Mouse (Mus musculus) gastrocnemius, adult 8-10 months (tissue): ENCODE measurements around the gene Rbm6. TPM values are rescaled to one million over a fixed set of nuclear protein-coding genes. Genes with fewer than 3 reads are reported as not detected.

Source experiments
- DNase-seq, 2 experiments: peaks; one replicate each; pipeline ENCODE4 v3.0.0; 2022; ENCODE audit warnings: low spot score in 2 of 2
- total RNA-seq, 4 experiments: library from RNA; stranded (reverse); gene quantifications; 2 replicates each; pipeline ENCODE4 v1.2.4; 2022

The Rbm6 gene
- total RNA-seq, 4 experiments from 2014 or later, result 17.3 to 20.0 (median 18.0) TPM

DNA sequence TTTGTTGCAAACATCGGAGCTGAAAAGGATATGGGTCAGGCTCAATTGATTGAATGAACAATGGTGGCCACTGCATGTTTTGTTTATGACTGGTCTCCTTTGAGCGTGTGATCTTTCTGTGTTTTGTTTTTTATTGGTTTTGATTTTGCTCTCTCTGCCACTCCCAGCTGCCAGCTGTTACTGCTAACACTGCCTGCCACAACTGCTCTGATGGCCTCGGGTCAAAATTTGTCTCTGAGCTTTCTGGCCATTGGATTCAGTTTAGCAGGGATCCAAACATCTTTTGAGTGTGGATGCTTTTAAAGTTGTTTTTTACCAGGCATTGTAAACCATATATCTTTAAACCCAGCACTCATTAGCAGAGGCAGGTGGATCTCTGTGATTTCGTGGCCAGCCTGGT lies 7.4 kb upstream of the Rbm6 start:
- no peak for DNase-seq

- peak; percentile 84 to 93 for DNase-seq
Observed at GRCm38 (mm10) chr9:107872350-107873098, 513 bp downstream of the Rbm6 start.

DNA sequence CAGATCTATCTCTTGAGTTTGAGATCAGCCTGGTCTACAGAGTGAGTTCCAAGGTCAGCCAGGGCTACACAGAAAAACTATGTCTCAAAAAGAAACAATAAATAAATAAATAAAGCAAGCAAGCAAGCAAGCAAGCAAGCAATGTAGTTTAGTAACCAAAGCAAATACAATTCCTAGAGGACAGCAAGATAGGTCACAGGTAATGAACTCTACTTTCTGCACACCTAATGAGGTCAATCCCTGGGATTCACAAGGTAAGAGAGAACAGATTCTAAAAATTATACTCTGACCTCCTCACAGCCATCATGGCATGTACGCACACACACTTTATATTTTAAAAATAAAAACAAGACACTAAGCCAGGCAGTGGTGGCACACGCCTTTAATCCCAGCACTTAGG lies 7.0 kb downstream of the Rbm6 start:
- no peak for DNase-seq

DNA sequence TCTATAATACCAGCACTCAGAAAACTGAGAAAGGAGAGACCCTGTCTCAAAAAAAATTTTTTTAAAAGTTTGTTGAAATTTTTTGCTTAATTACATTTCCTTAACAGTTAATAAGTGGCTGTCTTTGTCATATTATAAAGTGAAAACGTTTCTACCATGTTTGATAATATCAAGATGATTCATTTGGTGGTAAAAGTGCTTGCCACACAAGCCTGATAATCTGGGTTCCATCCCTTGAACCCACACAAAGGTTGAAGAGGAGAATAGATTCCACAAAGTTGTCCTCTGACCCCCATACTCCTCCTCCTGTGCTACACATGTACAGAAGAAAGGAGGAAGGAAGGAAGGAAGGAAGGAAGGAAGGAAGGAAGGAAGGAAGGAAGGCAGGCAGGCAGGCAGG lies 8.5 kb downstream of the Rbm6 start:
- DNase-seq, result no peak

- no peak for DNase-seq
Observed at GRCm38 (mm10) chr9:107858343-107858742, 14.7 kb downstream of the Rbm6 start.

DNA sequence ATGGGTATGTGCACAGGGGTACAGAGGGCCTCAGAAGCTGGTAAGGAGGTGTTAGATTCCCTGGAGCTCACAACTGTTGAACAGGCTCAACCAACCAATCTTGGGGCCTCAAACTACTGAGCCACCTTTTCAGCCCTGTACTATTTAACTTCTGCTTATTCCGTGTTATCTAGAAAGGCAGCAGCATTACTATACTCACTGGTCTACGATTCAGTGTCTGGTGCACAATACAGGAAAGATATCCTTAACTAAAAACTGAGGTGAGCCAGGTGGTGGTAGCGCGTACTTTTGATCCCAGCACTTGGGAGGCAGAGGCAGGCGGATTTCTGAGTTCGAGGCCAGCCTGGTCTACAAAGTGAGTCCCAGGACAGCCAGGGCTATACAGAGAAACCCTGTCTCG lies 24.1 kb downstream of the Rbm6 start:
- no peak for DNase-seq

- no peak for DNase-seq
Observed at GRCm38 (mm10) chr9:107842709-107843108, 30.3 kb downstream of the Rbm6 start.

DNA sequence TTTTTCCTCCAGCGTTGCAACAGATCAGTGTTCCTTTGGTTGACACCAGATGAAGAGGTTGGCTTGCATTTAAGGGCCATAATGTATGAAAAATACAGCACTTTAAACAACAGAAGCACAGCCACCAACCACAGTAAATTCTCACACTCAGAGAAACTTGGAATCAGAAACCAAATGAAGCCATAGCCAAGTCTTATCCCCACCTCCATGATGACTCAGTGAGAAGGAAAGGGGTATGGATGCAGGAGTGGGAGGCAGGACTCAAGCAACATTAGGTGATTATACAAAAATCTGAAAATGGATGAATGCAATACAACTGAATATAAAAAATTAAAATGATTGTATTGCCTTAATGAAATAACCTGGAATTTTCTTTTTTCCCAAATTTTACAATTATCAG lies 34.2 kb downstream of the Rbm6 start:
- DNase-seq, result no peak

DNA sequence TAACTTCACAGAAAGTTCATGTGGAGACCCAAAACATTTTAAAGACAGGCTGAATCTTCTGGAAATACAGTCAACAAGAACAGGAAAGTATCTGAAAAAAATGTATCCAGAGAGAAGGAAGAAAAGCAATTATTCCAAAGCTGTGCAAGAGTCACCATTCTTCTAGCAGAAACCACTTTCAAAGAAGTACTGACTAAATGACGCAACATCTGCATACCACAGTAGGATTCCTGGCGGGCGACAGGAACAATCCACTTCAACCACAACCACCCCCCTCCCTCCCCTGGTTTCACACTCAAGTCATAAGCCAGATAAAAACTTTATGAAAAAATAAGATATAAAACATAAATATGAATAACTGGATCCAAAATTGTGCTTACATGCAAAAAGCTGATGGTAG lies 39.2 kb downstream of the Rbm6 start:
- no peak for DNase-seq

- no peak for DNase-seq
Observed at GRCm38 (mm10) chr9:107831765-107832164, 41.3 kb downstream of the Rbm6 start.

DNA sequence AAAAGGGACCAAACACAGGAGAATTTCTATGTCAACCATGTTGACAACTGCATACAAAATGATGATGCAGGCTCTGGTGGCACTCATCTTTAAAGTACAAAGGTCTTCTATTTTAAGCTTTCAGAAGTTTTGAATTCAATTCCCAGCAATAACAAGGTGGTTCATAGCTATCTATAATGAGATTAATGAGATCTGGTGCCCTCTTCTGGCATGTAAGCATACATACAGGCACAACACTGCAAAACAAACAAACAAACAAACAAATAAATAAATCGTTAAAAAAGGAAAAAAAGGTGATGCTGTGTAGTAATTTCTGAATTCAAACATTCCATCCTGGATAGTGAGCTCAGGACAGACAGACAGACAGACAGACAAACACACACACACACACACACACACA lies 60.9 kb downstream of the Rbm6 start:
- no peak for DNase-seq

- no peak for DNase-seq
Observed at GRCm38 (mm10) chr9:107810985-107811384, 62.1 kb downstream of the Rbm6 start.

GRCm38 (mm10) chr9:107791714-107792113 lies 81.3 kb downstream of the Rbm6 start:
- DNase-seq, result no peak

GRCm38 (mm10) chr9:107782536-107783203 lies 90.4 kb downstream of the Rbm6 start:
- DNase-seq, result no peak

GRCm38 (mm10) chr9:107776809-107777208 lies 96.2 kb downstream of the Rbm6 start:
- DNase-seq, result no peak

DNA sequence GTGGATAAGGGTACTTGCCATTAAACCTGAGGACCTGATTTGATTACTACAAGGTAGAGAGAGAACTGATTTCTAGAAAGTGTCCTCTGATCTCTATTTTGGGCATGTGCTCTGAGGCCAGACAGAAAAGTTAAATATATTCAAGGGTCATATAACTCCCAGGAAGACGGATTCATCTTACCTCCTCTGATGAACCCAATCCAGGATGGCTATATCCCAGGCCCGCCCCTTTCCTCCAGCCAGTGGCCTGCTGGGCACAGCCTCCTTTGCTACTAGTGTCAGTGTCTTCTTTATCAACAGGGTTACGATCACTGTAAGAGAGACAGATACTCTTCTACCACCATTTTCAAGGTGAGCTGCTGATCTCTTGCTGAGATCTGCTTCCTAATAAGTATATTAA lies 98.6 kb downstream of the Rbm6 start:
- peak; percentile 53 to 73 for DNase-seq

- DNase-seq, result no peak
Observed at GRCm38 (mm10) chr9:107771782-107772181, 101.3 kb downstream of the Rbm6 start.

DNA sequence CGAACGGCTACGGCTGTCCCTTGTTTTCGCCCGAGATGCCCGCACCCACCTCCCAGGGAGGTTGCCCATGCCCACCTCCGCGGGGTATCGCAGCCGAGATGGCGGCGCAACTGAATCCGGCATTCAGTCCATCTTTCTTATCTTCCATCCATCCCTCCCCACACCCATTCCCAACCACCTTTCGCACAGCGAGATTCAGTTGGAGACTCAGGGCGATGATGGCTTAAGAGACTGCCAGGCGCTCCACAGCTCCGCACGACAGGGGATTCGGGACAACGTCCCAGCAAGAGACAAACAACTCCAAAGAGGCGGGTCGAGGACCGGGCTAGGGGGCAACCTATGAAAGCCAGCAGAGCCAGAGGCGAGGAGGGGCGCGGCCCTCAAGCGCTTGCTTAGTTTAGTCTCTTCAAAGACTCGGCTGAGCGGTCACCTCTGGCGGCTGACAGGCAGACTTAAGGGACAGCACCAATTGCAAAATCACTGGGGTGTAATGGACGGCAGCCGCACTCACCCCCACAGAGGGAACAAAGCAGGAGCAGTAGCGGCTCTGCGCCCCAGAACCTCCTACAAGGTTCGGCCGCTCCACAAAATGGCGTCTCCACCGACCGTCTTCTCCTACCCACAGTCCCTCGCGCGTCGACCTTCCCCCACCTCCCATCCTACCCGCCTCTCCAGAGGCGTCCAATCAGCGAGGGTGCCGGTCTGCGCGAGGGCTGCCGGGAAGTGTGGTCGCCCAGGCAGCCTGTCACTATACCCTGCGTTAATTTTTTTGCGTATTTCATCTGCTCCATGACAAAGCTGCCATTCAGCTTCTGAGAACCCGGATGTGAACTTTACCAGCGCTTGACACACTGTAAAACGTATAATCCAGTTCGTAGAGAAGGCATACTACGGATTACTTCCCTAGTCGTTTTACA lies 102.4 kb downstream of the Rbm6 start, which contains the start of gene Rbm5:
Gene Rbm5 (minus strand): TSS at position 623 of the 917 bp plus-strand sequence.
- peak; percentile 73 to 87 for DNase-seq

DNA sequence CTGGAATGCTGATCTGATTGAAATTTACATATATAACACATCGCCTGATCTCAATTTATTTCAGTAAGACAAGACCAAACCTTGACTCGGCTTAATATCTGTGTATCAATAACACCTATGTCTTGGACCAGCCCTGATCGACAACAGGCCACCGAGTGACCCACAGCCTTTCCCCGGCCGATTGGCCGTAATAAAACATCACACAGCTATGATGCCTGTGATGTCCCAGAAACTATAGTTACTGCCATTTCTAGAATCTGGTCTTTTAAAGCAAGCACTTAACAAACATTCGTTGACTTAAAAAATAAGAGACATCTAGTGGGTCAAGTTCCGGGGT lies 103.0 kb downstream of the Rbm6 start:
- DNase-seq, result no peak

DNA sequence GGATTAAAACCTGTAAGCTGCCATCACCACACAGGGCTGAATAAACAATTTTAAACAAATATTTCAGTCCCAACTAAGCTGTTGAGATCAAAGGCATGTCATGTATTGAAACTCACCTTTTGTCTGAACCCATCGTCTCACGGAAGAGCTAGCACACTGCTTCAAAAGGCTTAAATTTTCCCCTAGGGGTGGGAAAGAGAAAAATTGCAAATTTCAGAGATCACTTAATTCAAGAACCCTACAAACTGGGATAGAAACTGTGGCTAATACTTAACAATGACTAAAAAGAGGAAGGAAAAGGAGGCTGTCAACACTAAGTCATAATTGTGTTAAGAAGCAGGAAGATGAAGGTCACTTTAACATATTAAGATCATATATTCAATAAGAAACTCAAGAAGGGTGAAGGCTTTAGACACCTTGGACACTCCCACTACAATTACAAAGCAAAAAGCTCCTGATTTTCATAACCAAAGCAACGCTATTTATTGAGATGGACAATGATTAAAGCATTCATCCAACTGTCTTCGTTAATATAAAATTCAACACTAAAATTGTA lies 103.5 kb downstream of the Rbm6 start:
- no peak for DNase-seq

GRCm38 (mm10) chr9:107768851-107769250 lies 104.2 kb downstream of the Rbm6 start:
- DNase-seq, result no peak

DNA sequence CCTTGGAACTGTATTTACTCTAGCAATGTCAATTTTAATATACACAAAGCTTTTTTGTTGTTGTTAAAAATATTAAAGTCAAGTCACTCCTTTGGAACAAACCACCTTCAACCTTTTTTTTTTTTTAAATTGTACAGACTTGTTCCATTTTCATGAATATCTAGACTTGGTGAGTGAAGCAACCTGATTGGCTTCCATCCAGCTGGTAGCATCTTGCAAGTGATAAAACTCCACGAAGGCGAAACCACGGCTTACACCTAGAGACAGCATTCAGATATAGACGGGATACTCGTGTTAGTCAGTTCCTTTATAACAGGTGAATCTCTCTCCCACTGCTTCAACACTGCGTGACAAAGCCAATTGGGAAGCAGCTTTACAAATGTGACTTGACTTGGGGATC lies 113.4 kb downstream of the Rbm6 start:
- DNase-seq, result no peak
